Mouse (Mus musculus): ENCODE measurements at regions not wholly inside any gene's neighbourhood (a gene's known extent, or its start where the extent isn't known, plus 50 kb on each side); places are given as distances from the start of the nearest gene placed in this dataset.

DNA sequence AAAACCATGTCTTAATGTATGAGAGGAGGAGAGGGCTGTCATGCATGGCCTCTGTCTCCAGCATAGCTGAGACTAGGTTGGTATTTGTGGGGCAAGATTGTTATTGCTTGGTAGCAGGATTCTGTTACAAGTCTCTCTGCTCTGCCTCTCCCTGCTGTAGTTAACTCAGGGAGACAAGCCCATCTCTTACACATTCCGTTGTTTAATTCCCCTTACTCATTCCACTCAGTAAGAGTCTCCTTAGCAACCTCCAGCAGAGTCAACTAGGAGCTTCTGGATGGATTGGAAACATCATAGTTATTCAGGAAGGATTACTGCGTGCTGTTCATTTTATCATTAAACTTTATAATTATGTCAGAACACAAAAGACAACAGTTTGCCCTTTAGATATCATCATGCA, 171.8 kb downstream of the Pdzph1 start:
- TF ChIP-seq POLR2A (IDR thresholded peaks at IDR 0.05; ENCODE audit: insufficient read depth, low read length) (no peak), EP300 (IDR thresholded peaks at IDR 0.05; ENCODE audit: insufficient read depth, low read depth, low read length) (no peak)
